Mouse (Mus musculus) gastrocnemius, postnatal 25 days (tissue): ENCODE results near the gene Hoxc10. TPM values are rescaled to one million over a fixed set of nuclear protein-coding genes. Genes with fewer than 3 reads are reported as not detected.

Experiments
- DNase-seq: peaks from one replicate; pipeline ENCODE4 v3.0.0; 2022
- total RNA-seq, 2 experiments: library from RNA; stranded (reverse); gene quantifications; 1 replicate in 1 of 2; 2 replicates in 1 of 2; pipeline ENCODE4 v1.2.3; 2021

Gene Hoxc10
- total RNA-seq, 2 experiments from 2014 or later, result 61.5 to 69.5 TPM

DNA sequence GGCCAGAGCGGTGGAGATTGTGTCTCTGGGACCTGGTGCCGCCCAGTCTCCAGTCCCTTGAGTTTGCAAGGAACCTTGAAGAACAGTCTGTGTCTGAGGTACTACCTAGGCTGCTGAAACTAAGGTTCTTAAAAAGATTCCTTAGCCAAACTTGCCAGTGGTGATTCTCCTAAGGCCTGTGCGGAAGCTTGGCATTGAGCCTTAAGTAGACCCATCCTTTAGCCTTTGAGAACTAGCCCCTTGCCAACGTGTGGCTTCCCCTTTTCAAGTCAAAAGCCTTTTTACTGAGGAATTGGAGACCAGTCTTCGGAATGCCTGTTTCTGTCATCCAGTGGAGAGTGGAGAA, 23.2 kb upstream of the Hoxc10 start:
- DNase-seq, result no peak

DNA sequence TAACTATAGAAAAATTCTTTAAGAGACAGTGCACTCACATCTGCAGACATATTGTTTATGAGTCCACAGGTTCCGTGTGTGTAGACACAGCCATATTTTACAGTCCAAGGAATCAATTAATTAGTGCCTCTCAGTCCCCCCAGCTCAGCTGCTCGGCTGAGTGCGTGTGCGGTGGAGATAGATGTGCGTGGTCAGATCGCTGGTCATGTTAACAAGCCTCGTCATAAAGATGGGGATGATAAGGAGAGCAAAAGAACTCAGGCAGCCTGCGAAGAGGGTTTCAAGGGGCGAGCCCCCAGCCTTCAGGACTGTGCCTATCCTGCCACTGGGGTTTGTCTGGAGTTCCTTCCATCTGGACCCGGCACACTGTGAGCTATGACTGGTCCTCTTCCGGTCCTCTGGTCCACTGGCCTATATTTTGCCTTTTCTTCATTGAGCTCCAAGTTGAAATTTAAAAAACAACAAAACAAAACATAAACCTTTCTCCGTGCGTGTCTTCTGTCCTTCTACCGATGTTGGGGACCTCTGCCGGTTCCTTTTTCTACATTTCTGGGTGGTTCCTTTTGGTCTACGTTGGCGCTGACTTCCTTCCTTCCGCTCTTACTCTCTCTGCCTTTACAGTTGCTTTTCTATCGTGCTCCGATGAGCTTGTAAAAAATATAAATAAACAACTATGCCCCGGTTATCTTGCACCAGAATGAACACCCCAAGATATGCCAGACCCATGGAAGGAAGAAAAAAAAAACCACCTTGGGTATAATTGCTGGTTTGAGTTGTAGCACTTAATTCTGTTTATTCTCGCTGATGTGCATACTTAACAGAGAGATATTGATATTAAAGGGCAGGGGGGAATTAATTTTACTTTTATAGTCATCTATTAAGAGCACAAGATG, 21.2 kb upstream of the Hoxc10 start:
- no peak for DNase-seq

DNA sequence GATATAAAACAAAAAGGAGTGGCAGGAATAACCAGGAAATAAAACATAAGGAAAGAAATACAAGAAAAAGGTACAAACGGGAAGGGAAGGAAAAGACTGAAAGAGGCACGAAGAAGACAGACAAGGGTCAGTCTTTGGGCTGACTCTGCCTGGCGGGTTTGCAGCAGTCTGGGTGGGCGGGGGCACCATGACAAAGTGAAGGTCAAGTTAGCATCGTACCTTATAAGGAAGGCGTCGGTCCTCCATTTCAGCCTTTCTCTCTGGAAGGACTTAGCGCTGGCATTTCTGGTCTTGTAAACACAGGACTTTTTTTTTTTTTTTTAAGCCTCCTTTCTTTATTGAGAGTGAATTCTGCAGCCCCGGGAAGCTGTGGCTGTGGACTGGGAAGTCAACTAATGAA, 19.3 kb upstream of the Hoxc10 start:
- no peak for DNase-seq

DNA sequence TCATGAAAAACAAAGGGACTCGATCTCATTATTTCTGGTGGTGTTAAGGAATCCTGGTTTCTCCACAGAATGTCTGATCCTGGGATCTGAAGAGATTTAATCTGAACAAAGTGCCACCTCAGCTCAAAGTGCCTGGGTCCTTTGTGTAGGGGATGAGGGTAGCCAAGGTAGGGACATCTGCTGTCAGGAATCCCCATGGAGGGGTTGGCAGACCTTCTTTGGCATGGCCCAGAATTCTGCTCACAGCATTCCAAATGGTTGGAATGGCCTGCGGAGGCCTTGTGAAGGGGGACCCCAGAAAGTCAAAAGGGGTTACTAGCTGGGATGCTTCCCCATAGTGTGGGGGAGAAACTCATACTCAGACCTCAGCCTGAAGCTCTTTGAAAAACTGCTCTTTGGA, 17.8 kb upstream of the Hoxc10 start:
- no peak for DNase-seq

DNA sequence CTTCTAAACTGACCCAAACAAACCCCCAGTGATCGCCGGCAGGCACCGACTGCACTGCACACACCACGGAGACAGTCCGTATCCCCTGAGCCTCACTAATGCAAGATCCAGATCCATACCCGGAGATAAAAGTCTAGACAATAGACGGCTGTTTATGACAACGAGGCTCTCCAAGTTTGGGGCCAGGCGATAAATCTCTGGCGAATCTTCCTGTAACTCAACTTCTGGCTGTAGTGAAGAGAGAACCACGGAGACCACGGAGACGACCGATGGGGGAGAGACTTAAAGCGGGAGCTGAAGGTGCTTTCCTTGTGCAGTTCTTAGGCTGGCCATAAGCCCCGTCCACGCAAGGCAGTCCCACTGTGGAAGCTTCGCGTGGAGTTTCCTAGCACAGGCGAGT, 16.9 kb upstream of the Hoxc10 start:
- no peak for DNase-seq

DNA sequence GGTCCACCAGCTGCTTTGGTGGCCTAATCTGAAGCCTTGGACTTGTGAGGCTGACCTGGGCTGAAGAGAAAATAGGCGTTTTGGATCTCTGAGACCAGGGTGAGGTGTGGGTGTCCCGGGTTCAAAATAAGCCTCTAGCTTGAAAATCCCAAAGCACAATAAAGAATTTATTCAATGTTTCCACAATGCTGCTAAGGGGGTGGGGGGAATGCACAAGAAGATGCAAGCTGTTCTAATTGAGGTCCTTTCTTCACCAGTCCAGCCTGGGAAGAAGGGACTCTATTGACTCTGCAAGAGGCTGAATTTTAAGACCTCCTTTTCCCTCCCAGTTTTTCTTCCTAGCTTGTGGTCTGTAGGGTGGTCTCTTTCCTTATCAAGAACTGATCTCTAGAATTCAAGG, 15.7 kb upstream of the Hoxc10 start:
- DNase-seq, result no peak

DNA sequence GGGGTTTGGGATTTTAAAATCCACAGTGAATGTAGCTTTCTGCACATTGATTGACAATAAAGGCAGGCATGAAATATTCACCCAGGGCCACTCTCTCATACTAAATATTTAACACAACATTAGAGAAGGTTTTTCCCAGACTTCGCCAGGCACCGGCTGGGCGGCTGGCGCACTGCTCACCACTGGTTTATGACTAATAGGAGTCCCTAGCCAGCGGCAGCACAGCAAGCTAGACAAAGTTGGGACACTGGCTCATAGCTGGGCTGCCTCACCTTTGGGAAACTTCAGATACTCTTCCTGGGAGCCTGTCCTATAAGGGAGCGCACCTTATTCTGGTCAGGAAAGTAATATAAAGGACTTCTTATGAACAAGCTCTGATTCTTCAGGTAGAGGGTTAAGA, 13.0 kb upstream of the Hoxc10 start:
- DNase-seq, result peak; percentile 26

DNA sequence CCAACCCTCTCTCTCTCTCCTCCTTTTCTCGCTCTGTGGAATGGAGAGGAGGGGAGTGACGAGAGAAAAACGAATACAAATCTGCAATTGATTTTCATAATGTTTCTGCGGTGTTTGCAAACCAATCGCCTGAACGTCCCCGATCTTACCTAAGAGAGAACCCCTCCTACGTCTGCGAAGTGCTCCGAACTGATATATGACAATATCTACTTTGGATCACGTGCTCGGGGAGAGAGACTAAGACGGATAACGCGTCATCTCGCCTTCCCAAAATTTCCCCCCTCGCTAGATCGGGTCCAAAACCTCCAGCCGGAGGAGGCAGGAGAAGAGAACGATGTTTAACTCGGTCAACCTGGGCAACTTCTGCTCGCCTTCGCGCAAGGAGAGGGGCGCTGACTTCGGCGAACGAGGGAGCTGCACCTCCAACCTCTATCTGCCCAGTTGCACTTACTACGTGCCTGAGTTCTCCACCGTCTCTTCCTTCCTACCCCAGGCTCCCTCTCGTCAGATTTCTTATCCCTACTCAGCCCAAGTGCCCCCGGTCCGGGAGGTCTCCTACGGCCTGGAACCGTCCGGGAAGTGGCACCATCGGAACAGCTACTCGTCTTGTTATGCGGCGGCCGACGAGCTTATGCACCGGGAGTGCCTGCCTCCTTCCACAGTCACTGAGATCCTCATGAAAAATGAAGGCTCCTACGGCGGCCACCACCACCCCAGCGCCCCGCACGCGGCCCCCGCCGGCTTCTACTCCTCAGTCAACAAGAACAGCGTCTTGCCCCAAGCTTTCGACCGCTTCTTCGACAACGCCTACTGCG, 12.2 kb upstream of the Hoxc10 start, which contains the start of gene Hoxc11:
Gene Hoxc11 (plus strand): TSS at position 236 of the 815 bp plus-strand sequence.
- DNase-seq, result peak; percentile 34

DNA sequence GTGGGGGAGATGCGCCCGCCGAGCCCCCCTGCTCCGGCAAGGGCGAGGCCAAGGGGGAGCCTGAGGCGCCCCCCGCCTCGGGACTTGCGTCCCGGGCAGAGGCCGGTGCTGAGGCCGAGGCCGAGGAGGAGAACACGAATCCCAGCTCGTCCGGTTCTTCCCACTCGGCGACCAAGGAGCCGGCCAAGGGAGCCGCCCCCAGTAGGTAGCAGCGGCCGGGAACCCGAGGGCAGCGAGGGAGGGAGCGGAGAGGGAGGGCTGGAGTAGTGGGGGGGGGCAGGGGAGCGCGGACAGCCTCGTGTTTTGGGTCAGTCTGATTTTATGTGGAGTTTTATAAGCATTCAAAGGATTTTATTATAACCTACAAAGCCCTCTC, 11.6 kb upstream of the Hoxc10 start:
- peak; percentile 68 for DNase-seq

DNA sequence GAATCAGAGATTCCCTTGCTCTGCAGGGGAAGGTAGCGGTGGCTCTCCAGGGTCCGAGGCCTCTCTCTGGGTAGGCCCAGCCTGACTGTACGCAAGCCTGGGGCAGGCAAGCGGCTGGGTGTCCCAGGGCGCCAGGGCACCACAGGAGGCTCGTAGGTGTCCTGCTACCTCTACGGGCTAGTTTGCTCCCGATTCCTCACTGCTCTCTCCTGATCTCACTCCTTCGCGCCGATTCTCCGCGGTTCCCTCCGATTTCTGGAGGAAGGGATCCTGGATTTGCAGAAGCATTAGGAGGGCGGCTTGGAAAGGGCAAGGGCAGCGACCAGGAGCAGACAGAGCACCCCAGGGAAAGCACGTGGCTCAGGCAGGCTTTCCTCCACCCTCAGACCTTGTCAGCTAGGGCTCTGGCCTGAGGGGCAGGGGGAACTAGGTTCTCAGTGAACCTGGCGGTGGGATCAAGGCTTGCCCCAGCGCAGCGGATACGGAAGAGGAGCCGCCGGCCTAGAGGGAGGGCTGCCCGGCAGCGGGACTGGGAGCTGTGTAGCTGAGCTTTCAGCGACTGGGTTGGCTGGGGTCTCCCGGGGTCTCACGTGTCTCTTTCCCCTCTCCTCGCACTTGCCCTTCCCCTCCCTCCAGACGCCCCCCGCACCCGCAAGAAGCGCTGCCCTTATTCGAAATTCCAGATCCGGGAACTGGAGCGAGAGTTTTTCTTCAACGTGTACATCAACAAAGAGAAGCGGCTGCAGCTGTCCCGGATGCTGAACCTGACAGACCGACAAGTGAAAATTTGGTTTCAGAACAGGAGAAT, 10.6 kb upstream of the Hoxc10 start:
- DNase-seq, result peak; percentile 52

DNA sequence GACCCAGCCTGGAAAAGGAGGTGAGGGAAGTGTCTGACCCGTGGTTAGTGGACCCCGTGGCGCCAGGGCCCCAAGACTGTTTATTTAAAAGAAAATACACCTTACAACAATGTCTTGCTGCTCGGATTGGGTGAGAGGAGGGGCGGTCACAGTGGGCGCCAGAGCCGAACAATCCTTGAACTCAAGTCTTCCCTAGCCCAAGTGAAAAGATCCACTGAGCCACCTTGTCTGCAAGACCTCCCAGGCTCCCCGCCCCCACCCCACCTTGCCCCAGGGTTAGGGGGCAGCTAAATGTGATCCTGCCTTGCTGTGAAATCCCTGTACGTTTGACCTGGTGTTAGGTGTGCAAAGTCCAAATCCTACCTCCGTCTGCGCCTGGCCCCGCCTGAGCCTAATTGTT, 9.7 kb upstream of the Hoxc10 start:
- no peak for DNase-seq

DNA sequence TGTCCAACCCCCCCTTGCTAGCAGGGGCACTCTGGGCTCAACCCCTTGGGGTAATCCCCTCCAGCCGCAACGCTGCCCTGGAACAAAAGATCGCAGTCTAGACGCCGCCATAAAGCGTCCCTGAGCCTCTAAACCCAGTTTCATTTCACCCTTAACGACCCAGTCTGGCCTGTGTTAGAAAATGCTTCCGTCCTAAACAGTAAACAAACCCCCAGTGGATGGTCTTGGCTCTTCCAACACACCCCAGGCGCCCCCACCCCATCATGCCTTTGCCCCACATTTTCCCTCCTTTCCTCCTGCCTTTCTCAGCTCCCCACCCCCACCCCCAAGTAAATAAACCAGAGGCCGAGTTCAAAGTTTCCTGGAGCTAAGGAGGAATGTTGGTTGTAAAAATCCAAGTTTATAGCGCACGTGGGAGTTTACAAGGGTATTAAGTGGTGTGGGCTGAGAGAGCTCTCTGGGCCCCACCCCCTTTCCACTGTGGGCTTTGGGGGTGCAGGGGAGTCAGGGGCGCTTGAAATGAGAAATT, 6.9 kb upstream of the Hoxc10 start:
- no peak for DNase-seq

DNA sequence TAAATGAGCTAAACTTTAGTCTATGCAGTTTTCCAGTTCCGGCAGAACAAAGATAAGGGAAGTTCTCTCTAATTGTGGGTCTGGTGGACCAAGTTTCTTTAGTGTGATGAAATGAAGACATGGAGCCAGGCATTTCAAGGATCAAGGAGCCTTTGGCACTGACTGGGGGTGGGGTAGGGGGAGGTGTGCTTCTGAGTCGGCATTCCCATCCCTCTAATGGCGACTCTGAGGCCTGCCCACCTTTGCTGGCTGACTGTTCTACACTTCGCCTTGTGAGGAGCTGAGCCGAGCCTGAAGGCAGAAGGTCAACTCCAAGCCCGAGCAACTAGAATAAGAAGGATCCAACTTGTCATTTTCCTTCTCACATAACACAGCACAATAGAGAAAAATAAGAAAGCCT, 4.9 kb upstream of the Hoxc10 start:
- DNase-seq, result no peak

DNA sequence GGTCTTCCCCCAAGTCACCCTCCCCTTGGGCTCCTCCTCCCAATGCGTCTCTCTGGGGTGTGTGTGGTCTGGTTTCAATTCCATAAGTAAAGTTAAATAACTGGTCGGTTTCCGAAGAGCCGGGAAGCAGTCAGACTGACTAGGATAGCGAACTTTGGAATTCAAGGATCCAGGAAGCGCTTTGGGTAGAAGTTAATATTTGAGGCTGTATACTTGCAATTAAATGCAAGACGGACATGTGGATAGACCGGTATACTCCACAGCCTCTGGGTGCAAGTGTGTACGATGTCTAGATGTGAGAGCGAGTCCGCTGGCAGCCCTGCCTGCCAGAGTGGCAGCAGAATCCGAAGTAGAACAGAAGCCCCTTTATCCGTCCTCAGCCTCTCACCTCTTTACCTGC, 4.1 kb upstream of the Hoxc10 start:
- DNase-seq, result peak; percentile 28

DNA sequence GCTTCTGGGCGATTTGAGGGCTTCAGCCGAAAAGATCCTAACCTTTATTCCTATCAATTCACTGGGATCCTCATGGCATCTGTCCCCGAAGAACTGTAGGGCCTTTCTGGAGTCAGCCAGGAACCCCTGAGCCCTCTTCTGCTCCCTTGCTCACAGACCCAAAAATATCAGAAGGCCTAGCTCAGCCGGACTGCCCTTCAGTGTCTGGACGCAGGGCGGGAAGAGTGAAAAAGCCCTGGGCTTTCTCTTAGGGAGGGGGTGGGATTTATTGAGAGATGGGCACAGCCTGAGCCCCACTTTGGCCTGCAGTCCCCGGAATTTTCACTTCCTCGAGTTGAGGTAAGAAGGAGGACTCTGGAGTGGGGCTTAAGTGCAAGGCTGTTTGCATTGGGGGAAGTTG, 3.3 kb upstream of the Hoxc10 start:
- no peak for DNase-seq

DNA sequence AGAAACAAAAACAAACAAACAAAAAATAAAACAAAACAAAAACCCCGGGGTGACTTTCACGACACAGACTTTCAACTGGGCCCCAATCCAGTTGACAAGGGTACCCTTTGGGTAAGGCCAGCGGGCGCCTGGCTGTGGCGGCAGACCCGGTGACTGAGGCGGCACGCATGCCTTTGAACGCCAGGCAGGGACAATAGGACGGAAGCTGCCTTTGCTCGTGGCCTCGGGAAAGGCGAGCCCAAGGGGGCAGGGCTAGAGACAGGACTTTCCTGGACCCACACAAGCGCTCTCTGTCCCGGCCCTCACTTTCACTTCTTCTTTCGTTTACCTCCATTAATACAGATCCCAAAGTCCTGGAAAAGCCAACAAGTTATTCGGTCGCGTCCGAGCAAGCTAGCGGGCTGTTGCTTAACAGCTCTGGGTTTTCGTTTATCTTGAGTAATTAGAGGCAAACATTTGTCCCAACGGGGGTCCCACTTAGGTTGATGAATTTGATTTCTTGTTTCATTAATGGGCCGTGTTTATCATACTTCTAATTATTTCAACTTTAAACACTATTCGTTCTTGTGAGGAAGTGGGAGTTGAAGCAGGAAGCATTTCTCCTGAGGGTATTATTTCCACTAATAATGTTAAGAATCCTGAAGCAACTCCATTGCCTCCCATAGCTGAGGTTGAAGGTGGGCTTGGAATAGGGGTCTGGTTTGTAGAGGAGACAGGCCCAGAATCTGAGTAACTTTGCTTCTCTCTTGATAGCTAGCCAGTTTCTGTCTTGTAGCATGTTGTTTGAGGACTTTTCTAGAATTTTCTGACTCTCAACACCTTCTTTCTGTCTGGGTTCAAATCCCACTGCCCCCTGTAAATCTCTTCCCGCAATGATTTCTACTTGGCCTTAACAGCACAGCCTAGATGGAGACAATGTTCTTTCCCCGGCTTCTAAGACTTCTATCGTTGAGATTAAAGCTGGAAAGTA, 2.6 kb upstream of the Hoxc10 start:
- DNase-seq, result peak; percentile 70

DNA sequence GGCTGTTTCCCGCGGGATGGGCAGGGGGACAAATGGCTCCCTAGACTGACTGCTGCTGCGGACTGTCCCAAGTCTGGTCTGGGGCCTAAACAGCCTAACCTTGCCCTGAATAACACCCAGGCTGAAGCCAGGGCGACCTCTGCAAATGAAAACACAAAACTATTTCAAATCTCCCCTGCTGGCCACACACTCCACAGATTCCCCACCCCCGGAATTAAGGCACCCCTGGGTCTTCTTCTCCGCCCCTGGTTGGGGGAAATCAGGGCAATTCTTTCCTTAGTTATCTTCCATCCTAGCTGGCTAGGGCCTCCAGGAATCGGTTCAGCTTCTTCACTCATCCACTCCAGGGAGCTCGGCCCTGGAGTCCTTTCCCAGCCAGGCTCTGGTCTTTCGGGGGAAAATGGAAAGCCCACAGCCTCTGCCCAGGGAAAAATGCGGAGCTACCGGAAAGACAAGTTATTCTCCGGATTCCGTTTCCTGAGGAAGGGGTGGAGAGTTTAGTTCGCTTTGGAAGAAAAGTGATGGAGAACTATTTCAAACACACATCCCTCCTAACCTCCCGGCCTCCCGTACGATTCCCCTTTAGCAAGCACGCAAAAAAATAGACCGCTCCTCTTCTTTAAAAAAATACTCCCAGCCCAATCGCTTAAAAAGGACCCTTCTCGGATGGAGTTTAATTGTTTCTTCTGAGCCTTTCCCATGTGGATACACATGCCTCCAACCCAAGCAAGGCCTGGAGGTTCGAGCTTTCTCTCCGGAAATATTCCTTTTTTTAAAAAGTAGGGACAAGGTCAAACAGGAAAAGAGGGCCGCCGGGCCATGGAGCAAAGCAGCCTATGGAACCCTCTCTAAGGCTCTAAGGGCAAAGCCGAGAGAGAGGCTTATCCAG, 1.3 kb upstream of the Hoxc10 start:
- no peak for DNase-seq

DNA sequence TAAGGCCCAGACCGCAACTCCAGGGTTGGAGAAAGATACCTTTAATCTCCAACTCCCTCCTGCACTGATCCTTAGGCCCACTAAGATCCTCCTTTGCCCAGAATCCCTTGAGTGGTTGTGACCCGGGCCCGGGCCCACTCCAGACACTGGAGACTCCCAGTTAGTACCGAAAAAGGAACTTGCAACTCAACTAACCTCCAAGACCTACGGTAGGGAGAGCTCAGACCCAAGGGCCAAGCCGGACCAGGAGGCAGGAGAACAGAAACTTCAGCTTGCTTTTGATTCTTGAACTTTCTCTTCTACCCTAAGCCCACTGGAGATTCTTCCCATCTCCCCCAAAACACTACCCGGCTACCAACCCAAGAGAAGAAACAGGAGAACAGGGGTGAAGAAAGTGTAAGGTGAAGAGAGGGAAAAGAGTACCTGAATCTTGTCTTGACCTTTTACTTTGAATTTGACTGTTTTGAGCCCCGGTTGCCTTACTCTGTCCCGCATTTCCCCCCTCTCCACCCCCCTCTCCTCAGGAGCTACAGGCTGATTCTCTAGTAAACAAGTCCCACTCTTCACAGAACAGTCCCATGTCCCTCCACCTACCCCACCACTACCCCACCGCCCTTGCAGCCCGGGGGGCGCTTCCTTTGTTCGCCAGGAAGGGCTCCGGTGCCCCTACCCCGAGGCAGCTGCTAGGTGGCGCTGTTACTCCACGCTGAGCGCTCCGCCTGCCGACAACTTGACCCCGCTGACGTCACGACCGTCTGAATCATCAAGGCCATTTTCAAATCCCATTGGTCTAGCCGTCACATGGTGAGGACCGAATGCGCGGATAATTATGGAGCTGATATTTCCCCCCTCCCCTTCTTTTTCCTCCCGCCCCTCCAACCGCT, 462 bp upstream of the Hoxc10 start:
- peak; percentile 92 for DNase-seq

DNA sequence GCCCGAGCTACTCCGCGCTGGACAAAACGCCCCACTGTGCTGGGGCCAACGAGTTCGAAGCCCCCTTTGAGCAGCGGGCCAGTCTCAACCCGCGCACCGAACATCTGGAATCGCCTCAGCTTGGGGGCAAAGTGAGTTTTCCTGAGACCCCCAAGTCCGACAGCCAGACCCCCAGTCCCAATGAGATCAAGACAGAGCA, 615 bp downstream of the Hoxc10 start, which contains the start of gene Hoxc5:
Gene Hoxc5 (plus strand): TSS at position 132 of the 199 bp plus-strand sequence.
- no peak for DNase-seq
